Mouse (Mus musculus) retina, postnatal 1 day (tissue): ENCODE measurements at regions not wholly inside any gene's neighbourhood (a gene's known extent, or its start where the extent isn't known, plus 50 kb on each side); places are given as distances from the start of the nearest gene placed in this dataset.

Source experiments
- DNase-seq: peaks from one replicate; pipeline ENCODE4 v3.0.0-alpha.2; 2012

GRCm38 (mm10) chr11:23996250-23996649 lies 78.6 kb downstream of the A830031A19Rik start:
- peak; percentile 21 for DNase-seq

DNA sequence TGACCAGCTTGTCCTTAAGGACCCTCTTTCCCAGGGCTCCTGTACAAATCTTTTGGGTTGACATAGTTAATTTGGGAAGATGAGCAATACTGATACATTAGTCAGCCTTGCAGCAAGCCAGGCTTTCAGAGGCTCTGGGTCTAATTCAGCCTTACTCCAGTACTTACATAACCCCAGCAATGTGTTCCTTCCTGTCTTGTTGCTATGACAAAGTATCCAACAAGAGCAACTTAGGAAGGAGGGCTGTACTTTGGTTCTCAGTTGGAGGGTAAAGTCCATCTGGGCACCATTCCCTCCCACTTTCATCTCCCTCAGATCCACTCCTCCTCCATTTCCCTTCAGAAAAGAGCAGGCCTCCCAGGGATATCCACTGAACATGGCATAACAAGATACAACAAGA lies 80.7 kb downstream of the A830031A19Rik start:
- no peak for DNase-seq

DNA sequence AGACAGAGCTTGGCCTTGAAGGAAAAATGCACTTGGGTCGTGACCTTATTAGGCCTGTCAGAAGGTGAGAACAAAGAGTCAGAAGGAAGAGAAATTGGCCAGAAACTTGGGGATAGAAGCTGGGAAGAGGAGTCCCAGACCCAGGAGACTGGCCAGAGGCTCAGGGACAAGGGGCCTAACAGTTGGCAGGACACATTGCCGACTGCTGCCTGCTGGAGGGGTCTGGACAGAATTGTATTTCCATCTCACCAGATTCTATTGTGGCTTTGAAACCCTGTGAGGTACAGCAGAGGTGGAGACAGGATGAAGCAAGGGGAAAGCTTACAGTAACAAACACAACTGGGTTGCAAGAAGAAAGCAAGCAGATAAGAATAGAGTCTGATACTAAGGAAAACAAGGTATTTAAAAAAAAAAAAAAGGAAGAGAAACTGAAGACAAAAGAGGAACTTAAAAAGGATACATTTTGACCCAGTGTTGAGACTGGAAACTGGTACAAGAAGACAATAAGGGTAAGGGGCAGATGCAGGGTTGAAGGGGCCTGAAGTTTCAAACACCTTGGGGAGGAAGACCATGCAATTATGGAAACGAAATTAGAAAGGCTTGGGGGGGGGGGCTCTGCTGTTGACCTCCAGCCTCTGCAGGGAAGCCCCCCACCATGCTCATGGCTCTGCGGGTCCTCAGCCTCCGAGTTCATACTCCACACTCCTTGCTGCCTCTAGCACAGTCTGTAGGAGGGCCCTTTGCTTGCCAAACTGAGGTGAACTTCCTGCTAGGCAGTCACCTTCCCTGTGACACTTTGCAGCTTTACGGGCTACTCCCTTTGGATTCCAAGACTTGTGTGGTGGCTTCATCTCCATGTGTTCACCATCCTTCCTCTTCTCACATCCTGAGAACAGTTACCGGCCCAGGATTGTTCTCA lies 87.1 kb downstream of the A830031A19Rik start:
- no peak for DNase-seq

- DNase-seq, result no peak
Observed at GRCm38 (mm10) chr11:23985231-23985630, 89.6 kb downstream of the A830031A19Rik start.

DNA sequence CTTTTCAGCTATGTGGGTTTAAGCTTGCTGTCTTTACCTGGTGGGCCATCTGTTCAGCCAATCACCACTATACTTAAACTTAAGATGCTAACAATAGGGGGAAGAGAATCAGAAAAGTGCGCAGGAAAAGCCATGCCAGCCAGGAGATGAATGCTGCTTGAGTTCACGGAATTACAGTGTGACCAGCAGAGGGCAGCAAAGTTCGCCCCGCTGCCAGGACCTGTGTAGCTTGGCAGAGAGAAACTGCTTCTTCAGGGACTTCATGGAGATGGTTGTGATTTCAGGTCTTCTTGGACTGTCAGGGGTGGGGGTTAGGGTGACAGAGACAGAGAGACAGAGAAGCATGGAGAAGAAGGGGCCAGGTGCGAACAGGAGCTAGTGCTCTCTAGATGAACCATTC lies 84.3 kb upstream of the Papolg start:
- DNase-seq, result peak; percentile 83

GRCm38 (mm10) chr11:23978300-23978699 lies 83.2 kb upstream of the Papolg start:
- no peak for DNase-seq

GRCm38 (mm10) chr11:23977096-23977495 lies 82.0 kb upstream of the Papolg start:
- DNase-seq, result no peak

- DNase-seq, result peak; percentile 58
Observed at GRCm38 (mm10) chr11:23954323-23954722, 59.3 kb upstream of the Papolg start.

DNA sequence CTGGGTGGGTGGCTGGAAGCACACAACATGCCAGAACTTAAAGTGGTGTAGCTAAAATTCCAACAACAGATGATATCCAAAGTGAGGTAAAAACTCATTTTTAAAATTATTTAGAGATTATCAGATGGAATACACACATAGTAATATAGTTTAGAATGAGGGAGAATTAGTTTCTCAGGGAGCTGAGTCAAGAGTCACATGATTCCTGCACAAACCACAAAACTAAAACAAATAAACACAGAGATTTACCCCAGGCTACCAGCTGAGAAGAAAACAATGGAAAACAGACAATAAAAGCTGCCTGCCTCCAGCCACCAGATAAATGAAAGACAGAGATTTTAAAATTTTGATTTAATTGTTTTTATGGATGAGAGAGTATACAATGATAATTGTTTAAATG lies 50.9 kb upstream of the Papolg start:
- DNase-seq, result no peak
